Mouse (Mus musculus): ENCODE measurements around the gene Mipep.

Gene Mipep

GRCm38 (mm10) chr14:60784427-60785315, at the start of gene Mipep:
Gene Mipep (plus strand): TSS chr14:60784573.
- ATAC-seq (ENCODE audit: insufficient number of reproducible peaks, low FRiP score, low TSS enrichment), result peak; percentile 92

GRCm38 (mm10) chr14:60735206-60735605, 49.2 kb upstream of the Mipep start:
- ATAC-seq (ENCODE audit: insufficient number of reproducible peaks, low FRiP score, low TSS enrichment), result no peak; the same call in 1 of the 2 replicates

DNA sequence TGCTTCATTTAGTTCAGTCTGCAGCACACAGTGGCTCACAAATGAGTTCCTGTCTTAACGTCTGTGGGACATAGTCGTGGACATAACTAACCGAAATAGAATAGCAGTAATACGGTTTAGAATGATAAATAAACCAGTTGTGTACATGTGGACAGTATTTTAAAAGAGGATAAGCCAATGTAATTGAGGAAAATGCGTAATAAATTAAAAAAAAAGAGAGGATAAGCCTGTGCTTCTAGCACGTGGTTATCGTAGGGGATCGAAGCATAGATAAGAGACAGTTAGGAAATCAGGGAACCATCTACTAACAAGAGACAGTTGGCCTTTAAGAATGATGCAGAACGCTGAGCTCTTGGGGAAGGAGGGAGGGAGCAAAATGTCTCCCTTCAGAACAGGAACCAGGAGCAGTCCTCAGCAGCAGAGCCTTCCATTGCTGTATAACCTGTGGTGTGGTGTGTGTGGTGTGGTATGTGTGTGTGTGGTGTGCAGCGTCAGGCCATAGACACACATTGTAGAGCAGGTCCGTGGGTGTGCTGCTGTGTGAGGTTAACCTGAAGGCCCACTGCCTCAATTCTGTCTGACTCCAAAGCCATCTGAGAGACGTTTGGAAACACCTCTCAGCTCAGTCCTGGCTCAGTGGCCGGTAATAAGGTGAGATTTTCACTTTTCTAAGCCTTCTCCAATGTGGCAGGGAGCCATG, 48.4 kb upstream of the Mipep start:
- ATAC-seq (ENCODE audit: insufficient number of reproducible peaks, low FRiP score, low TSS enrichment), result no peak

DNA sequence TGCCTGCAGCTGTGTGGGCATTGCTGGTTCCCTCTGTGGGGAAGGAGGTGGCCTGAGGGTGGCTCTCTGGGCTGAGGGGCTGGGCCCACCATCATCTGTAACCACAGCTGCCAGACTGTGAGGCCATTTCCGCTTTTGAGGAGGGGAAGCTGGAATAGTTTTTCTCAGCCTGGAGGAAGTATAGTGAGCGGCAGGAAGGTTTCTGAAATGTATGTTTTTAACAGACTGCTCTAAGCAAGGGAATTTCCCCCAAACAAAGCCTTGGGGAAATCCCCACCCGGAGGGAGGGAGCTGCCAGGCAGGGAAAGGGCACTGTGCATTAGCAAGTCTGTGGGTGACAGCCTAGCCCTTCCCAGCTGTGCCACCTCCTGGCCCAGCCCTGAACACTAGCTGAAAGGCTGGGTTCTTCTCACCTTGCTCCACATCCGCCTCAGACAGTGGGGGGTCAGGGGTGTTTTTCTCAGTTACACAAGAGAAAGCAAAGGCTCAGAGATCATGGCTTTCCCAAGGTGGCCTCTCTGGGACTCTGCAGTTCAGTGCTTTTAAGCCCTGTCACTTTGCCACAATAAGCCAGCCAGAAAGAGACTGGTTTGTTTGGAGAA, 47.7 kb upstream of the Mipep start:
- ATAC-seq (ENCODE audit: insufficient number of reproducible peaks, low FRiP score, low TSS enrichment), result no peak

GRCm38 (mm10) chr14:60737202-60737611, 47.2 kb upstream of the Mipep start:
- no peak for ATAC-seq (ENCODE audit: insufficient number of reproducible peaks, low FRiP score, low TSS enrichment)

- ATAC-seq (ENCODE audit: insufficient number of reproducible peaks, low FRiP score, low TSS enrichment), result no peak
These were observed 45.9 kb upstream of the Mipep start for GRCm38 (mm10) chr14:60738434-60738938.

- no peak for ATAC-seq (ENCODE audit: insufficient number of reproducible peaks, low FRiP score, low TSS enrichment)
These were observed 45.2 kb upstream of the Mipep start for GRCm38 (mm10) chr14:60739155-60739554.

- no peak for ATAC-seq (ENCODE audit: insufficient number of reproducible peaks, low FRiP score, low TSS enrichment)
These were observed 44.8 kb upstream of the Mipep start for GRCm38 (mm10) chr14:60739616-60740015.

GRCm38 (mm10) chr14:60740507-60740906, 43.9 kb upstream of the Mipep start:
- ATAC-seq (ENCODE audit: insufficient number of reproducible peaks, low FRiP score, low TSS enrichment), result no peak

- ATAC-seq (ENCODE audit: insufficient number of reproducible peaks, low FRiP score, low TSS enrichment), result no peak
These were observed 43.3 kb upstream of the Mipep start for GRCm38 (mm10) chr14:60741033-60741432.

GRCm38 (mm10) chr14:60741490-60741981, 42.8 kb upstream of the Mipep start:
- 0 out of 2 replicates have a peak, but pooled peaks have one; percentile 19 for ATAC-seq (ENCODE audit: insufficient number of reproducible peaks, low FRiP score, low TSS enrichment)

DNA sequence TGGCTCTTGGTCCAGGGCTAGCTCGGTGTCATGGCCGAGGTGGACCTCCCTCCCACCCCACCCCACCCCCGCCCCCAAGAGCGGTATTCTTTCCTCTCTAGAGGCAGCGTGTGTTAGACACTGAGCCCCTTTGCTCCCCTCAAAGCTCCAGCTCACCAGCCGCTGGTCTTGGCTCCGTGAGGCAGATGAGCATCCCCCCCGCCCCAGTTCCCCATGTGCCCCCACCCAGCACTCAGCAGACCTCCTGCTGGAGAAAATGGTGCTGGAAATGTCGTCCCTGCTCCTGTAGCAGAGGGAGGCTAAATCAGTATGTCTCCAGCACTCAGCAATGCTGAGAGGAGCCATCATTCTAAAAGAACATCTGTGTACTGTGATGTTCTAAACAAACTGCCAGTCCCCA, 40.7 kb upstream of the Mipep start:
- no peak for ATAC-seq (ENCODE audit: insufficient number of reproducible peaks, low FRiP score, low TSS enrichment)

GRCm38 (mm10) chr14:60745201-60745600, 39.2 kb upstream of the Mipep start:
- no peak for ATAC-seq (ENCODE audit: insufficient number of reproducible peaks, low FRiP score, low TSS enrichment)

- no peak for ATAC-seq (ENCODE audit: insufficient number of reproducible peaks, low FRiP score, low TSS enrichment)
These were observed 38.2 kb upstream of the Mipep start for GRCm38 (mm10) chr14:60746141-60746540.

GRCm38 (mm10) chr14:60747154-60747870, 37.1 kb upstream of the Mipep start:
- ATAC-seq (ENCODE audit: insufficient number of reproducible peaks, low FRiP score, low TSS enrichment), result no peak

- no peak for ATAC-seq (ENCODE audit: insufficient number of reproducible peaks, low FRiP score, low TSS enrichment)
These were observed 34.5 kb upstream of the Mipep start for GRCm38 (mm10) chr14:60749880-60750279.

DNA sequence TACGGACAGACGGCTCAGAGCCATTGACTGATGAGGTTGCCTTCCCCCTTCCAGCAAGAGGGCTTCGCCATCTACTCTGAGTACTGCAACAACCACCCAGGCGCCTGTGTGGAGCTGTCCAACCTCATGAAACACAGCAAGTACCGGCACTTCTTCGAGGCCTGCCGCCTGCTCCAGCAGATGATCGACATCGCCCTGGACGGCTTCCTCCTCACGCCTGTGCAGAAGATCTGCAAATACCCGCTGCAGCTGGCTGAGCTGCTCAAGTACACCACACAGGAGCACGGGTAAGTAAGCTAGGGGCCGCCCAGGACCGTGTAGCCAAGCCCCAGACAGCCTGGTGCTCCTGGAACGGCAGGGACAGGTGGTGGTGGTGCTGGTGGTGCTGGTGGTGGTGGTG, 32.8 kb upstream of the Mipep start:
- no peak for ATAC-seq (ENCODE audit: insufficient number of reproducible peaks, low FRiP score, low TSS enrichment)

DNA sequence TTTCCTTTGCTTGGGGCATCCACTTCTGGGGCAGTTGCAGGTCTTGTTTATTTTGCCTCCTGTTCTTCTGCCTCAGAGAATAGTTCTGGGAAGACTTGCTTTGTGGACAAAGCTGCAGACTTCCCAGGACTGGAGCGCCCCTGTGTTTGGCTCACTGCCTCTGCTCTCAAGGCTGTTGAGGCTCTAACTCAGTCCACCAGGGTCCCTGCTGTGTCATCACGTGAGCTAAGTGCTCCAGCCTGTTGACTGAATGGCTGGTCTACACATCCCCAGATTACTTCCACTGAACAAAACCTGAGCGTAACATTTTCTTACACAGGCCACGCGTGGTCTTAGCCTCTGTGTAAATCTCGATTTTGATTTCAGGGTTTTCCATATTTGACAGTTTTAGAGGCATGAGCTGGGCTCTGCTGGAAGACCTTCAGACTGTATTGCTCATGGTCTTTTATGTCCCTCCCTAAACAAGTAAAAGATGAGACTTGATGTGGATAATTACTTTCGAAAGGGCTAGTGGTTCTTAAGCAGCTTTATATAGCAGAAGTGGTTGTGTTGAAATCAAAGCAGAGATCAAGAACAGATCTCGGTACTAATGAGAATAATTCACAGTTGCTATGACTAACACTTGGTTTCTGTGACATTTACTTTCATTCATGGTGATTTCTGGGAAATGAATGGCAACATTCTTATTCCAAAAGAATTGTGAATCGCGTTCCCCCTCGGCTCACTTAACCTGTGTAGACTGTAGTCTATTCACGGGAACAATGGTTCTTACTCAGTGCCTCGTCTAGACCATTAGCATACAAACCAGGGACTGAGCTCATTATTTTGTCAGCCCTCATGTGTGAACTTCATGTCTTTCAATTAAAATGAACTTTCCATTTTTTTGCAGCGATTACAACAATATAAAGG, 31.2 kb upstream of the Mipep start:
- no peak for ATAC-seq (ENCODE audit: insufficient number of reproducible peaks, low FRiP score, low TSS enrichment)

- ATAC-seq (ENCODE audit: insufficient number of reproducible peaks, low FRiP score, low TSS enrichment), result no peak
These were observed 30.6 kb upstream of the Mipep start for GRCm38 (mm10) chr14:60753801-60754126.

All from cerebellum, adult (tissue).